Mouse (Mus musculus): ENCODE data around the gene Tcte1. TPM values are rescaled to one million over a fixed set of nuclear protein-coding genes. Genes with fewer than 3 reads are reported as not detected.

The Tcte1 gene
- polyA plus RNA-seq (2014; fragmentation: Nextera tagmentation; extraction: Ambion mirVana), result 0.29 and 0.65 TPM in 2 replicates

DNA sequence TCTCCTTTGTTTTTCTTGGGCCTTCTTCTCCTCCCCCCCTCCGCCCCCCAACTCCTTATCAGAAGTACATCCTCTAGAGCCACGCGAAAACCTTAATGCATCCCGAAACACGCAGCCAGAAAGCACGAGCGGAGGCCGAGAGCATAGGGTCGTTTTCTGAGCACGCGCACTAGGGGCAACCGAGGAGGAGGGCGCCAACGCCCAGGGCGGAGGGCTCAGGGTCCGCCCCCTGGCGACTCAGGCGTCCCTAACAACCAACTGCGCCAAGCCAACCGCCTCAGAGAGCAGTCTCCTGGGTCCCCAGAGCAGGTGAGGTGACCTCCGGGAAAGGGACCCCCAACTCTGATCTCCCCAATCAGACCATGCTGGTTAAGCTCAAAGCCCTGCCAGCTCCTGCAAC, at the start of gene Tcte1:
TSS of gene Tcte1 (plus strand) at position 172 of the 400 bp plus-strand sequence.
- peak within 1 kb of the TSS; percentile 30 for H3K4me3 ChIP-seq (ENCODE audit: low read depth, low read length)
- no peaks in the 10 kb centered on the region for H3K9me3 ChIP-seq (ENCODE audit: control insufficient read depth, low read depth, low read length)
- peak within 1 kb of the TSS; percentile 80 for H3K4me2 ChIP-seq (replicated peaks; ENCODE audit: low read depth, low read length)
- 3% methylated on average over 21 of the region's 21 CpGs for WGBS
- peak; percentile 68; the same call in 1 of the 2 replicates for ATAC-seq (ENCODE audit: insufficient number of reproducible peaks, insufficient read depth, low FRiP score, low read depth)
- H3K27me3 ChIP-seq (ENCODE audit: control insufficient read depth, insufficient read depth, low read length), result no peaks in the 10 kb centered on the region
- H3K27ac ChIP-seq (ENCODE audit: low read length), result no peak within 1 kb of the TSS
- peaks cover 4% of the 10 kb centered on the region; the same call in 1 of the 2 replicates for H3K36me3 ChIP-seq (ENCODE audit: control insufficient read depth, insufficient read depth, low read length)
- H3K4me1 ChIP-seq (ENCODE audit: control insufficient read depth, insufficient read depth, low read length), result 0 out of 2 replicates have a peak, but pooled peaks cover 6% of the 10 kb centered on the region
- no peak within 1 kb of the TSS; the same call in 1 of the 2 replicates for H3K9ac ChIP-seq (replicated peaks; ENCODE audit: low read depth, low read length)

DNA sequence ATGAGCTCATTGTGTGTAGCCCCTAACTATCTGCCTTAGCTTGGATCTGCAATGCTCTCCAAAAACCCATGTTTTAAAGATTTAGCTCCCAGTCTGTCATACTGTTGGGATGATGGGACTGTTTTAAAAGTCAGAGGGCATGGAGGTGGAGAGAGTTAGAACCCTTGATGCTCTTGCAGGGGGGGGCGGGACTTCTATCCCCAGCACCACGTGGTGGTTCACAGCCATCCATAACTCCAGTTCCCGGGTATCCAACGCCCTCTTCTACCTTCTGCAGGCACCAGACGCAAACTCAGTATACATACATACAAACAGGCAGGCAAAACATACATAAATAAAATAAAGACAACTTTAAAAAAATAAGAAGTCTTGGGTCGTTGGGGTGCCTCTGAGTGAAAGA, 49.6 kb upstream of the Tcte1 start:
- WGBS, result 73% methylated on average over 6 of the region's 6 CpGs
- Histone ChIP-seq H3K9me3 (ENCODE audit: control insufficient read depth, low read depth, low read length) (no peaks in the 10 kb centered on the region), H3K27ac (ENCODE audit: low read length) (no peak overlapping the region), H3K36me3 (ENCODE audit: control insufficient read depth, insufficient read depth, low read length) (no peaks in the 10 kb centered on the region), H3K4me1 (ENCODE audit: control insufficient read depth, insufficient read depth, low read length) (no peaks in the 10 kb centered on the region), H3K9ac (replicated peaks; ENCODE audit: low read depth, low read length) (no peak overlapping the region), H3K4me3 (ENCODE audit: low read depth, low read length) (no peak overlapping the region), H3K27me3 (ENCODE audit: control insufficient read depth, insufficient read depth, low read length) (no peaks in the 10 kb centered on the region), H3K4me2 (replicated peaks; ENCODE audit: low read depth, low read length) (no peak overlapping the region)
- ATAC-seq (ENCODE audit: insufficient number of reproducible peaks, insufficient read depth, low FRiP score, low read depth), result no peak

DNA sequence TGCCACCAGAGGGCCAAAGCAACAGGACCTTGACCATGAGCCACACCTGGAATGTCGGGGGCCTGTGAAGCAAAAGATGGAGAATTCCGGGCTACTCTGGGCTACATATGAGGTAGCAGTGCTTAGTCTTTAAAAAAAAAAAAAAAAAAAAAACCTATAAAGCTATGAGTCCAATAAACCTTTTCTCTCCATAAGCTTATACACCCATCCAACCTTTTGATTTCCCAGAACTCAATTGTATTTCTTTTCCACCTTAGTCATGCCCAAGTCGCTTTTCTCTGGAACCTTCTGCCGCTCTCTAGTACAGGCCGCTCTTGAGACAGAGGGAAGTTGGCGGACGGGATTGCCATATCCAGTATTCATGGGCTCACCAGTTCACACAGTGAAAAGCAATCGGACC, 49.1 kb upstream of the Tcte1 start:
- H3K36me3 ChIP-seq (ENCODE audit: control insufficient read depth, insufficient read depth, low read length), result no peaks in the 10 kb centered on the region
- peak overlapping the region; percentile 21; the same call in 1 of the 2 replicates for H3K4me3 ChIP-seq (ENCODE audit: low read depth, low read length)
- WGBS, result 64% methylated on average over 8 of the region's 8 CpGs
- H3K27ac ChIP-seq (ENCODE audit: low read length), result no peak overlapping the region
- no peak overlapping the region for H3K9ac ChIP-seq (replicated peaks; ENCODE audit: low read depth, low read length)
- no peaks in the 10 kb centered on the region for H3K9me3 ChIP-seq (ENCODE audit: control insufficient read depth, low read depth, low read length)
- H3K4me1 ChIP-seq (ENCODE audit: control insufficient read depth, insufficient read depth, low read length), result no peaks in the 10 kb centered on the region
- no peak for ATAC-seq (ENCODE audit: insufficient number of reproducible peaks, insufficient read depth, low FRiP score, low read depth)
- peak overlapping the region; percentile 40 for H3K4me2 ChIP-seq (replicated peaks; ENCODE audit: low read depth, low read length)
- no peaks in the 10 kb centered on the region for H3K27me3 ChIP-seq (ENCODE audit: control insufficient read depth, insufficient read depth, low read length)

GRCm38 (mm10) chr17:45474669-45475465, 48.4 kb upstream of the Tcte1 start, which contains the start of gene Spats1:
Gene Spats1, minus strand, starts transcription at chr17:45475415.
- ATAC-seq (ENCODE audit: insufficient number of reproducible peaks, insufficient read depth, low FRiP score, low read depth), result peak; percentile 66; the same call in 1 of the 2 replicates
- peak within 1 kb of the TSS; percentile 21 for H3K4me3 ChIP-seq (ENCODE audit: low read depth, low read length)
- H3K27me3 ChIP-seq (ENCODE audit: control insufficient read depth, insufficient read depth, low read length), result no peaks in the 10 kb centered on the region
- no peak within 1 kb of the TSS for H3K9ac ChIP-seq (replicated peaks; ENCODE audit: low read depth, low read length)
- H3K27ac ChIP-seq (ENCODE audit: low read length), result no peak within 1 kb of the TSS
- peak within 1 kb of the TSS; percentile 40 for H3K4me2 ChIP-seq (replicated peaks; ENCODE audit: low read depth, low read length)
- H3K4me1 ChIP-seq (ENCODE audit: control insufficient read depth, insufficient read depth, low read length), result no peaks in the 10 kb centered on the region
- H3K36me3 ChIP-seq (ENCODE audit: control insufficient read depth, insufficient read depth, low read length), result no peaks in the 10 kb centered on the region
- 7% methylated on average over 30 of the region's 30 CpGs for WGBS
- H3K9me3 ChIP-seq (ENCODE audit: control insufficient read depth, low read depth, low read length), result no peaks in the 10 kb centered on the region

DNA sequence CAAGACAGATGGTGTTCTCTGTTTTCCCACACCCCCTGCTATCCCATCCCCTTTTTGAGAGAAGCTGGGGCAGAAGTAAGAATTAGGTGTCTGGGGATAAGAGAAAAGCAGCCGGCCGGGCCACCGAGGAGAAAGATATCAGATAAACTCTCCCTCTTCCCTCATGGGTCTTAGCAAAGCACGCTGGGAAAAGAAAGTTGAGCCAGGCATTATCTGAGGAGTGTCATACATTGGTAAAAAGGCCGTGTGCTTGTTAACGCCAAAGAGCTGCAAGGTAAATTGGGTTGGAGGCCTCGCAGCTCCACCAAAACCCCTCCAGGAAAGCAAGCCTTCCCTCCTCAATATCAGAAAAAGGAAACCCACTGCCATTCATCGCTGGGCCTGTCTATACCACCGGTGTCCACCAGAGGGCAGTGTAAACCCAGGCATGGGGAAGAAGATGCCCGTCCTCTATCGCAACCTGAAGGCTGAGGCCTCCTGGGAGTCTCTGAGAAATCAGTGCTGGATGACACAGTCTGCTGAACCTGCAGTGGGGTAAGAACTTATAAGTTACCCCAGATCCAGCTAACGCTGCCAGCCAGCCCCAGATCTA, 44.9 kb upstream of the Tcte1 start:
- no peak overlapping the region for H3K4me3 ChIP-seq (ENCODE audit: low read depth, low read length)
- whole genome bisulfite sequencing, result 13% methylated on average over 12 of the region's 12 CpGs
- 0 out of 2 replicates have a peak, but pooled peaks have one; percentile 39 for ATAC-seq (ENCODE audit: insufficient number of reproducible peaks, insufficient read depth, low FRiP score, low read depth)

GRCm38 (mm10) chr17:45480429-45480828, 42.8 kb upstream of the Tcte1 start:
- H3K9ac ChIP-seq (replicated peaks; ENCODE audit: low read depth, low read length), result no peak overlapping the region
- H3K4me1 ChIP-seq (ENCODE audit: control insufficient read depth, insufficient read depth, low read length), result no peaks in the 10 kb centered on the region
- H3K27ac ChIP-seq (ENCODE audit: low read length), result no peak overlapping the region
- no peaks in the 10 kb centered on the region for H3K9me3 ChIP-seq (ENCODE audit: control insufficient read depth, low read depth, low read length)
- H3K36me3 ChIP-seq (ENCODE audit: control insufficient read depth, insufficient read depth, low read length), result no peaks in the 10 kb centered on the region
- H3K27me3 ChIP-seq (ENCODE audit: control insufficient read depth, insufficient read depth, low read length), result no peaks in the 10 kb centered on the region
- H3K4me3 ChIP-seq (ENCODE audit: low read depth, low read length), result no peak overlapping the region
- no peak overlapping the region for H3K4me2 ChIP-seq (replicated peaks; ENCODE audit: low read depth, low read length)
- WGBS, result 25% methylated on average over 2 of the region's 2 CpGs
- no peak for ATAC-seq (ENCODE audit: insufficient number of reproducible peaks, insufficient read depth, low FRiP score, low read depth)

More for the DNA sequence above, 44.9 kb upstream of the Tcte1 start:
- Histone ChIP-seq H3K9ac (replicated peaks; ENCODE audit: low read depth, low read length) (no peak overlapping the region), H3K36me3 (ENCODE audit: control insufficient read depth, insufficient read depth, low read length) (no peaks in the 10 kb centered on the region), H3K27ac (ENCODE audit: low read length) (no peak overlapping the region), H3K9me3 (ENCODE audit: control insufficient read depth, low read depth, low read length) (no peaks in the 10 kb centered on the region), H3K4me2 (replicated peaks; ENCODE audit: low read depth, low read length) (no peak overlapping the region), H3K27me3 (ENCODE audit: control insufficient read depth, insufficient read depth, low read length) (no peaks in the 10 kb centered on the region), H3K4me1 (ENCODE audit: control insufficient read depth, insufficient read depth, low read length) (no peaks in the 10 kb centered on the region)

- WGBS, result 83% methylated on average over 7 of the region's 7 CpGs
- ATAC-seq (ENCODE audit: insufficient number of reproducible peaks, insufficient read depth, low FRiP score, low read depth), result no peak
Measured at GRCm38 (mm10) chr17:45485581-45485980, 37.7 kb upstream of the Tcte1 start.

DNA sequence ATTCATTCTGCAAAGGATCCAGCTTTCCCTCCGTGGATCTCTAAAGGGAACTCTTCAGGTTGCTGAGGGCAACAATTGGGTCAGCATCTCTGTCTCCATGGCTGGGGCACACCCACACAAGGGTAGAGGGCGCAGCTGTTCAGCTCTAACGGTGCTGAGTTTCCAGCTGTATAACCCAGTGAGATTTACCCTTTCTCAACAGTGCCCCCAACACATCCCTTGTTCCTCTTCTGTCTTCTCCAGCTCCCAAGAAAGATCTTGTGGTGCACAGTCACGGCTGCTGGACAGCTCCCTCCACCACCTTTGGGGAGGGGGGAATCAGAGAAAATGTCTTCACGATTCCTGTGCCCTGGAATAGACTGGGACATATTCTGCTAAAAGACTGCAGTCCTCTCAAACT, 36.0 kb upstream of the Tcte1 start:
- H3K9me3 ChIP-seq (ENCODE audit: control insufficient read depth, low read depth, low read length), result no peaks in the 10 kb centered on the region
- no peak overlapping the region for H3K9ac ChIP-seq (replicated peaks; ENCODE audit: low read depth, low read length)
- WGBS, result 13% methylated on average over 5 of the region's 5 CpGs

More at GRCm38 (mm10) chr17:45485581-45485980, 37.7 kb upstream of the Tcte1 start:
- Histone ChIP-seq H3K4me3 (ENCODE audit: low read depth, low read length) (no peak overlapping the region), H3K4me2 (replicated peaks; ENCODE audit: low read depth, low read length) (no peak overlapping the region), H3K9me3 (ENCODE audit: control insufficient read depth, low read depth, low read length) (no peaks in the 10 kb centered on the region), H3K27me3 (ENCODE audit: control insufficient read depth, insufficient read depth, low read length) (no peaks in the 10 kb centered on the region), H3K27ac (ENCODE audit: low read length) (no peak overlapping the region), H3K9ac (replicated peaks; ENCODE audit: low read depth, low read length) (no peak overlapping the region), H3K4me1 (ENCODE audit: control insufficient read depth, insufficient read depth, low read length) (no peaks in the 10 kb centered on the region), H3K36me3 (ENCODE audit: control insufficient read depth, insufficient read depth, low read length) (no peaks in the 10 kb centered on the region)

More for the DNA sequence above, 36.0 kb upstream of the Tcte1 start:
- Histone ChIP-seq H3K4me2 (replicated peaks; ENCODE audit: low read depth, low read length) (no peak overlapping the region), H3K4me3 (ENCODE audit: low read depth, low read length) (no peak overlapping the region), H3K27ac (ENCODE audit: low read length) (no peak overlapping the region), H3K4me1 (ENCODE audit: control insufficient read depth, insufficient read depth, low read length) (no peaks in the 10 kb centered on the region), H3K36me3 (ENCODE audit: control insufficient read depth, insufficient read depth, low read length) (no peaks in the 10 kb centered on the region), H3K27me3 (ENCODE audit: control insufficient read depth, insufficient read depth, low read length) (no peaks in the 10 kb centered on the region)
- no peak for ATAC-seq (ENCODE audit: insufficient number of reproducible peaks, insufficient read depth, low FRiP score, low read depth)

Data from stomach, embryonic 14.5 days (tissue).